Mouse (Mus musculus) limb, embryonic 13.5 days (tissue): ENCODE measurements around the gene Eef1g. TPM values are rescaled to one million over a fixed set of nuclear protein-coding genes. Genes with fewer than 3 reads are reported as not detected.
"Not testable (repeated sequence)": the region's sequence is repeated elsewhere in the genome, so short reads cannot be mapped to it uniquely, and the experiment has no call there.

Experiments
- ATAC-seq: fragments of 200-750 bp; cut with Nextera tagmentation; 2 replicates; pipeline ENCODE4 v1.8.0; 2017; ENCODE audit warnings: low read depth, moderate number of reproducible peaks, moderate TSS enrichment; ENCODE audit not compliant: low FRiP score
- H3K27ac ChIP-seq: fragments of 300-500 bp; sonication (generic); 2 replicates; pipeline ENCODE4 v1.5.1; 2015; ENCODE audit warnings: inconsistent platforms, mild to moderate bottlenecking, moderate library complexity
- H3K27me3 ChIP-seq: fragments of 300-500 bp; sonication (generic); 2 replicates; pipeline ENCODE4 v1.6.1; 2015; ENCODE audit warnings: mild to moderate bottlenecking, inconsistent platforms
- H3K36me3 ChIP-seq: fragments of 300-500 bp; sonication (generic); 2 replicates; pipeline ENCODE4 v1.6.1; 2015; ENCODE audit warnings: inconsistent platforms, mild to moderate bottlenecking, moderate library complexity
- H3K4me1 ChIP-seq: fragments of 300-500 bp; sonication (generic); 2 replicates; pipeline ENCODE4 v1.6.1; 2015; ENCODE audit warnings: inconsistent platforms
- H3K4me2 ChIP-seq: fragments of 300-500 bp; sonication (generic); replicated peaks from 2 replicates; pipeline ENCODE4 v1.6.1; 2015; ENCODE audit warnings: inconsistent platforms, mild to moderate bottlenecking, moderate library complexity
- H3K4me3 ChIP-seq: fragments of 300-500 bp; sonication (generic); 2 replicates; pipeline ENCODE4 v1.5.1; 2015; ENCODE audit warnings: moderate library complexity, mild to moderate bottlenecking, inconsistent platforms
- H3K9ac ChIP-seq: fragments of 300-500 bp; sonication (generic); 2 replicates; pipeline ENCODE4 v1.6.1; 2015; ENCODE audit warnings: mild to moderate bottlenecking, inconsistent platforms
- H3K9me3 ChIP-seq: fragments of 300-500 bp; sonication (generic); 2 replicates; pipeline ENCODE4 v1.6.1; 2016; ENCODE audit warnings: inconsistent platforms
- WGBS: fragments of 180-500 bp; shearing (Covaris S2); methylation state at CpG from one replicate; pipeline ENCODE4 v1.1.7; 2015; 5-methylcytosine and 5-hydroxymethylcytosine counted together
- polyA plus RNA-seq: library from polyadenylated mRNA; unstranded; fragments of >200 nt; fragmentation: Nextera tagmentation; extraction: Ambion mirVana; gene quantifications from 2 replicates; pipeline ENCODE4 v1.2.1, GENCODE M21; 2015

Gene Eef1g
- polyA plus RNA-seq, 1 experiment from 2014 or later: 508 TPM

DNA sequence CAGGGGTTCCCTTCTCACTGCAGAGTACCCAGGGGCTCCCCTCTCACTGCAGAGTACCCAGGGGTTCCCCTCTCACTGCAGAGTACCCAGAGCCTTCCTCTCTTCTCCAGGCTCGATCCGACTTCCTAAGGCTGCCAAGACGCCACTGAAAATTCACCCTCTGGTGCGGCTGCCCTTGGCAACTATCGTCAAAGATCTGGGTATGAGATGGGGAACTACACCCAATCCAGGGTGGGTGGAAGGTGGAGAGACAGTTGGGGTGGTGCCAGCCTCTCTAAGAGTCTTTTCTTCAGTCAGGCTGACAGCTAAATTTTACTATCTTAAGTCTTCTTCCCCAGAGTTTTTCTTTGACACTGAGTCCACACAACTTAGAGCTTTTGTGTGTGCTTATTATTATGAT, 16.7 kb upstream of the Eef1g start:
- no peak overlapping the region for H3K4me2 ChIP-seq
- ATAC-seq: no peak
- no peak overlapping the region for H3K4me3 ChIP-seq
- no peaks in the 10 kb centered on the region for H3K9me3 ChIP-seq
- WGBS: 92% methylated on average over 5 of the region's 5 CpGs
- peaks cover 76% of the 10 kb centered on the region for H3K36me3 ChIP-seq
- no peak overlapping the region for H3K27ac ChIP-seq
- peaks cover 27% of the 10 kb centered on the region for H3K4me1 ChIP-seq
- H3K9ac ChIP-seq: no peak overlapping the region
- H3K27me3 ChIP-seq: no peaks in the 10 kb centered on the region

DNA sequence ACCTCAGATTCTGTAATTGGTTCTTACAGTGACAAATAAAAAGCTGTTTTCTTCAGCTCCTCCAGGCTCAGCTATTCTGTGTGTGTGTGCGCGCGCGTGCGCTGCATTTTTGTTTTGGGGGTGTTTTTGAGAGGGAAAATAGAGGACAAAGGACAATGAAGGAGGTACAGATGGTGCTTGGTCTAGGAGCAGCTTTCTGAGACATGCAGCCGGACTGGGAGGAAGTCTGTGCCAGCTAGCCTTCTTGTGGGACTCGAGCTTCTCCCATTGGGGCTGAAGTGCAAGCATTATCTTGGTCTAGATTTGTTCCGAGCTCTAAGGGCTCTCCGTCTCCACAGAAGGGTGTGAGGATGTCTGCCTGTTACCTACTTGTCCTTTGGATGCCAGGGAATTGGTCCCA, 14.6 kb upstream of the Eef1g start:
- ATAC-seq: no peak
- Histone ChIP-seq H3K9ac (no peak overlapping the region), H3K36me3 (peaks cover 74% of the 10 kb centered on the region), H3K27me3 (no peaks in the 10 kb centered on the region), H3K4me1 (peaks cover 26% of the 10 kb centered on the region), H3K27ac (no peak overlapping the region; the same call in 1 of the 2 replicates), H3K4me3 (no peak overlapping the region), H3K4me2 (peak overlapping the region; percentile 89; the same call in 1 of the 2 replicates), H3K9me3 (no peaks in the 10 kb centered on the region)
- WGBS: 95% methylated on average over 9 of the region's 9 CpGs

DNA sequence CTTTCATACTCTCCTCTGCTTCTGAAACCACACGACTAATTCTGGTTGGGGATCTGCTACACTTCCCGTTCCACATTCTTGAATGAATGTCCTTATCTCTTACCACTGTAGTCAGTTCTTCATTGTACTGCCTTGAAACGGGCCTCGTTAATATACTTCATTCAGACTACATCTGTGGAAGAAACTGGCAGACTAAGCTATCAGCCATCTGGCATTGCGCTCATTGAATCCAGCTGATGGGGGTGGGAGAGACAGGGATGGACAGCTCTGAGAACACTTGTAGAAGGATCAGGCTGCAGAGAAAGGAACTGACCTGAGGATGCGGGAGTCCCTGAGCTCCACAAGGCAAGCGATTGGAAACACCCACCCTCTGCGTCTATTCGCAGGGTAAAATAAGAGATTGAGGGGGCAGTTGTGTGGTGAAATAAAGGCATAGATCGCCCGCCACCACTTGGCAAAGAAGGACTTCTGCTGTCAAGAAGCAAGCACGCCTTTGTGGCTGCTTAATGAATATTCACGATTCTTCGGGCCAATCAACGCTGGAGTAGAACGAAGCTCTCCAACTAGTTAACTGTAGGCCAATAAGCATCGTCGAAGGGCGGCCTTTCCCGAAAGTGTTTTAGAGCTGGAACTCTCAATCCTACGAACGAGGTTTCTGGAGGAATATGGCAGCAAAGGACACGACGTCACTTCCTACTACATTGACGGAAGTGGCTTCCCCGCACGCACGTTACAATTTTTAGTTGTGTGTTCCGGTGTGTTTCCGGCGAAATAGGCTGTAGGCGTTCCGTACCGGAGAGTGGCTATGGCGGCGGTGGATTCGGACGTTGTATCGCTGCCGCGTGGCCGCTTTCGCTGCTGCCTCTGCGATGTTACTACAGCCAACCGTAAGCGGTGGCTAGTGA, 13.5 kb upstream of the Eef1g start, which contains the start of gene Tut1:
TSS of gene Tut1 (plus strand) at position 713 of the 905 bp plus-strand sequence.
- Histone ChIP-seq H3K9me3 (no peaks in the 10 kb centered on the region), H3K4me2 (peak within 1 kb of the TSS; percentile 89), H3K27ac (peak within 1 kb of the TSS; percentile 74), H3K36me3 (peaks cover 70% of the 10 kb centered on the region), H3K4me1 (peaks cover 26% of the 10 kb centered on the region), H3K9ac (peak within 1 kb of the TSS; percentile 77), H3K27me3 (no peaks in the 10 kb centered on the region), H3K4me3 (peak within 1 kb of the TSS; percentile 85)
- WGBS: 4% methylated on average over 46 of the region's 46 CpGs
- peak; percentile 96 for ATAC-seq

DNA sequence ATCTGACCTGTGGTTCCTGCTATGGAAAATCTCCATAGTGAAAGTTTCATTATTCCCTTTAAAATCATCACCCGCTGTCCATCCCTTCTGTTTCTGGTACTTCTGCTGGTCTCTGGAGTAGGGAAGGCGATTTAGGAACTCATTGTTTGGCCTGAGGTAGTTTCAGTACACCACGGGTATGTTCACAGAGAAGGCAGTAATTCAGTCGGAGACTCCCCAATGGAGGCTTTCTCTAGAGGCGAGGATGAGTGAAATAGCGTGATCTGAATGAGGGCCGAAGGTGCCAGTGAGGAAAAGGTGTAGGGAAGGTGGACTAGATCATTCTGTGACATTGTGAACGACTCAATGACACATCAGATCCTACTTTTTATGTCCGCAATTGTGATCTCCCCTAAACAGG, 12.7 kb upstream of the Eef1g start:
- no peak for ATAC-seq
- WGBS: 9% methylated on average over 9 of the region's 9 CpGs
- Histone ChIP-seq H3K27ac (peak overlapping the region; percentile 70), H3K4me2 (peak overlapping the region; percentile 89), H3K4me3 (peak overlapping the region; percentile 85), H3K9ac (peak overlapping the region; percentile 77), H3K36me3 (peaks cover 68% of the 10 kb centered on the region), H3K9me3 (no peaks in the 10 kb centered on the region), H3K27me3 (no peaks in the 10 kb centered on the region), H3K4me1 (peaks cover 26% of the 10 kb centered on the region)

DNA sequence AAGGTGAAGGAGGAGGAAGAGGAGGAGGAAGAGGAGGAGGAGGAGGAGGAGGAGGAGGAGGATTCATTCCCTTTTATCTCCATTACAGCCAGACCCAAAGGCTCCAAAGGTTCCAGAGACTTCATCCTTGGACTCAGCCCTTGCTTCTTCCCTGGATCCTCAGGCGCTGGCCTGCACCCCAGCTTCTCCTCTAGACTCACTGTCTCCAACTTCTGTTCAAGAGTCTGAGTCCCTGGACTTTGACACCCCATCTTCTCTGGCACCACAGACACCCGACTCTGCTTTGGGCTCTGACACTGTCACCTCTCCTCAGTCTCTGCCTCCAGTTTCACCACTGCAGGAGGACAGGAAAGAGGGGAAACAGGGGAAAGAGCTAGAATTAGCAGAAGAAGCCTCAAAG, 4.6 kb upstream of the Eef1g start:
- WGBS: 81% methylated on average over 2 of the region's 2 CpGs
- Histone ChIP-seq H3K9ac (no peak overlapping the region), H3K27ac (no peak overlapping the region), H3K36me3 (peaks cover 80% of the 10 kb centered on the region), H3K9me3 (no peaks in the 10 kb centered on the region), H3K4me3 (no peak overlapping the region), H3K4me2 (no peak overlapping the region), H3K27me3 (no peaks in the 10 kb centered on the region), H3K4me1 (peaks cover 13% of the 10 kb centered on the region)
- no peak for ATAC-seq

DNA sequence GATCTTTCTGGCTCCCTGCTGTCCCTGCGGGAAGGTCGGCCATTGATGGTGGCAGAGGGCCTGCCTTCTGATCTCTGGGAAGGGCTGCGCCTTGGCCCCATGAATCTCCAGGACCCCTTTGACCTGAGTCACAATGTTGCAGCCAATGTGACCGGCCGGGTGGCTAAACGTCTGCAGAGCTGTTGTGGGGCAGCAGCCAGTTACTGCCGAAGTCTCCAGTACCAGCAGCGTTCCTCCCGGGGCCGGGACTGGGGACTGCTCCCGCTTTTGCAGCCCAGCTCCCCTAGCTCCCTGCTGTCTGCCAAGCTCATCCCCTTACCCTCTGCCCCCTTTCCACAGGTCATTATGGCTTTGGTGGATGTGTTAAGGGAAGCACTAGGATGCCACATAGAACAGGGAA, 1.8 kb upstream of the Eef1g start:
- H3K9ac ChIP-seq: peak overlapping the region; percentile 72
- H3K36me3 ChIP-seq: peaks cover 75% of the 10 kb centered on the region
- no peak for ATAC-seq

DNA sequence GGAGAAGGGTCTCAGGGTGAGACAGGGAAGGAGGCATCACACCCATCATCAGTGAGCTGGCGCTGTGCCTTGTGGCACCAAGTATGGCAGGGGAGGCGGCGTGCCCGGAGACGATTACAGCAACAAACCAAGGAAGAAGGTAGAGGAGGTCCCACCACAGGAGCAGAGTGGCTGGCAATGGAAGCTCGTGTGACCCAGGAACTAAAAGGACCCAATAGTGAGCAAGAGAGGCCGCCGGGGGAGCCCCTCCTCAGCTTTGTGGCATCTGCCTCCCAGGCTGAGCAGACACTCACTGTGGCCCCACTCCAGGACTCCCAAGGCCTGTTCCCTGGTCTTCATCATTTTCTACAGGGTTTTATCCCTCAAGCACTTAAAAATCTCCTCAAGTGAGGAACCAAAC, 1.1 kb upstream of the Eef1g start:
- WGBS: 73% methylated on average over 8 of the region's 8 CpGs
- Histone ChIP-seq H3K4me3 (peak overlapping the region; percentile 87), H3K9me3 (no peaks in the 10 kb centered on the region), H3K4me2 (peak overlapping the region; percentile 92), H3K9ac (peak overlapping the region; percentile 72), H3K27me3 (no peaks in the 10 kb centered on the region), H3K36me3 (peaks cover 75% of the 10 kb centered on the region), H3K27ac (peak overlapping the region; percentile 96), H3K4me1 (peaks cover 28% of the 10 kb centered on the region)
- no peak for ATAC-seq

More for the DNA sequence above, 1.8 kb upstream of the Eef1g start:
- Histone ChIP-seq H3K27me3 (no peaks in the 10 kb centered on the region), H3K4me3 (no peak overlapping the region), H3K9me3 (no peaks in the 10 kb centered on the region), H3K27ac (no peak overlapping the region), H3K4me1 (peaks cover 28% of the 10 kb centered on the region), H3K4me2 (0 out of 2 replicates have a peak overlapping the region, but pooled peaks have one; percentile 92)
- WGBS: 87% methylated on average over 11 of the region's 11 CpGs

DNA sequence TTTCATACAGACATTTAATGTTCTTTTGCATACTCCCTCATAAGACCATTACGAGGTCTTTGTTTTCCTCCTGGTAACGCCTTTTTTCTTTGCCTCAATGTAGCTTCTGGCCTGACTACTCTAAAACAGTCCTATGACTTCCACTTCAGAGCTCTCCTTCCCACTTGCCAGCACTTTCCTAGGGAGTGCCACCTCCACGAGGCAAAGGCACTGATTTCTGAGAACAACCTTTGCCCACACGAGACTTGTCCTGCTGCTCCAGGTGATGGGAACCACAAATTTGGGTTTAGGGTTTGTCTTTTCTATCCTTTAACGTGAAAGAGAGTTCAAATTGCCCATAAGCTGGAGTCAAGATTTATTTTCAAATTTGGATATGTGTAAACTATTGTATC, 647 bp upstream of the Eef1g start:
- 26% methylated on average over 5 of the region's 5 CpGs for WGBS
- Histone ChIP-seq H3K27me3 (no peaks in the 10 kb centered on the region), H3K4me2 (peak overlapping the region; percentile 92), H3K27ac (peak overlapping the region; percentile 96), H3K4me3 (peak overlapping the region; percentile 87), H3K36me3 (peaks cover 75% of the 10 kb centered on the region), H3K4me1 (peaks cover 28% of the 10 kb centered on the region), H3K9ac (peak overlapping the region; percentile 72), H3K9me3 (no peaks in the 10 kb centered on the region)
- no peak; the same call in 1 of the 2 replicates for ATAC-seq

DNA sequence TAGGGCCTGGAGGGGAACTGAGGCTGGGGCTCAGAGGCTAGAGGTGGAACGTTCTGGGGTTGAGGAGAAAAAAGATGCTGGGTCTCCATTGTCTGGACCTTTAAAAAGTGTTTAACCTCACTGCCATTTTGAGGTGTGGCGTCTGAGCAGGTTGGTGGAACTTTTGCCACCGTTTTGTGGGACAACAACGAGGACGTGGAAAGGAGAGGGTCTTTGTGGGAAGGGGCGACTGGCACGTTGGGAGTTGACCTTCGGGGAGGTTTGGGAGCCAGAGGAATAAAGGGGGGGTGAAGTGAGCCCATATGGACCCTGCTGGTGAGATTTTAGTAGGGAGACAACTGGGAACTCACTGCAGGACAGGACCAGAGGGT, 517 bp downstream of the Eef1g start:
- H3K27me3 ChIP-seq: no peaks in the 10 kb centered on the region
- peaks cover 28% of the 10 kb centered on the region for H3K4me1 ChIP-seq
- peaks cover 75% of the 10 kb centered on the region for H3K36me3 ChIP-seq
- WGBS: 0% methylated on average over 8 of the region's 8 CpGs
- H3K4me2 ChIP-seq: peak overlapping the region; percentile 92
- H3K27ac ChIP-seq: peak overlapping the region; percentile 89
- ATAC-seq: no peak
- no peaks in the 10 kb centered on the region for H3K9me3 ChIP-seq
- H3K4me3 ChIP-seq: peak overlapping the region; percentile 87
- H3K9ac ChIP-seq: peak overlapping the region; percentile 95

DNA sequence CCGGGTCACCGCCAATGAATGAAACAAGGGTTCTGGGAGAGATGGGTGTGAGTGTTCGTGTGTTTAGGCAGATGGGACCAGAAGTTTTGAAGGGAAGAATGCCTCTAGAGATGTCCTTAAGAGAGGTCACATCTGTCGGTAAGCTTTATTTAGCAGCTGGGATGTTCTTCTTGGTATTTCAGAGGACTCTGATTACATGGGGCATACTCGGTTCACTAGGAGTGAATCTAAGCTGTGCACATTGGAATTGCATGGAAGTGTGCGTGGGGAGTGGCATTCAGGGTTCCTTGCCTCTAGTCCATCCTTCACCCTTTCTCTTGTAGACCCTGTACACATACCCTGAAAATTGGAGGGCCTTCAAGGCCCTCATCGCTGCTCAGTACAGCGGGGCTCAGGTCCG, 1.1 kb downstream of the Eef1g start:
- H3K4me3 ChIP-seq: peak overlapping the region; percentile 87
- no peaks in the 10 kb centered on the region for H3K27me3 ChIP-seq
- H3K4me2 ChIP-seq: peak overlapping the region; percentile 92
- H3K9me3 ChIP-seq: no peaks in the 10 kb centered on the region
- peak overlapping the region; percentile 89; the same call in 1 of the 2 replicates for H3K27ac ChIP-seq
- peaks cover 75% of the 10 kb centered on the region for H3K36me3 ChIP-seq
- no peak for ATAC-seq
- peaks cover 28% of the 10 kb centered on the region for H3K4me1 ChIP-seq
- peak overlapping the region; percentile 95 for H3K9ac ChIP-seq
- WGBS: 3% methylated on average over 9 of the region's 9 CpGs

DNA sequence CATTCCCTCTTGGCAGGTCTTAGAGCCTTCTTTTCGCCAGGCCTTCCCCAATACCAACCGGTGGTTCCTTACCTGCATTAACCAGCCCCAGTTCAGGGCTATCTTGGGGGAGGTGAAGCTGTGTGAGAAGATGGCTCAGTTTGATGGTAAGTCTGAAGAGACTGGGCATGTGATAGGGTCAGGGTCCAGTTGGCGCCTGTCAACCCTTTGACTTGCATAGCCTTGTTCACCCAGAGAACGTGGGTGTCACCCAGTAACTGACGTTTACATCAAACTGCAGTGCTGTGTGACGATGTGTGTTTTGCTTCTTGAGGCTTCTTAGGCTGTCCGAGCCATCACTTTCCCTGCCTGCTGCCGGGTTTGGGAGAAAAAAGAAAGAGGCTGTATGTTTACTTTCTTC, 5.7 kb downstream of the Eef1g start:
- Histone ChIP-seq H3K36me3 (peaks cover 89% of the 10 kb centered on the region), H3K4me1 (peaks cover 32% of the 10 kb centered on the region)
- not testable (repeated sequence) for H3K4me3 ChIP-seq, ATAC-seq, H3K4me2 ChIP-seq, H3K27ac ChIP-seq, H3K9ac ChIP-seq, H3K27me3 ChIP-seq, H3K9me3 ChIP-seq
- WGBS: 91% methylated on average over 8 of the region's 8 CpGs

DNA sequence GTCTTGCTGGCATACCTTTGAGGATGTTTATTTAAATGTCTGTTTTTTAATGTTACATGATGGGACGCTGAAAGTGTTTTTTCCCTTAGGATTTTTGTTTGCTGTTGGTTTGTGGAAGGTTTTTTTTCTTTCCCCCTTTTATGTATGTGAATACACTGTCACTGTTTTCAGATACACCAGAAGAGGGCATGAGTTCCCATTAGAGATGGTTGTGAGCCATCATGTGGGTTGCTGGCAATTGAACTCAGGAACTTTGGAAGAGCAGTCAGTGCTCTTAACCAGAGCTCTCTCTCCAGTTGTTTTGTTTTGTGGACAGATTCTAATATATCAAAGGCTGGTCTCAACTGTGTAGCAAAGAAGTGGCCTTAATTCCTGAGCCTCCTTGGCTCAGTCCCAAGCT, 7.8 kb downstream of the Eef1g start:
- 86% methylated on average over 1 of the region's 1 CpGs for WGBS
- no peak overlapping the region for H3K9ac ChIP-seq
- H3K27ac ChIP-seq: no peak overlapping the region
- peaks cover 17% of the 10 kb centered on the region for H3K4me1 ChIP-seq
- H3K4me2 ChIP-seq: no peak overlapping the region
- H3K27me3 ChIP-seq: no peaks in the 10 kb centered on the region
- H3K9me3 ChIP-seq: no peaks in the 10 kb centered on the region
- peaks cover 98% of the 10 kb centered on the region for H3K36me3 ChIP-seq
- no peak for ATAC-seq
- no peak overlapping the region for H3K4me3 ChIP-seq
